Mouse (Mus musculus) E14TG2a.4 (cell line): ENCODE measurements around the gene Nosip.
A peak's percentile ranks its signal among the peaks of the same experiment; 100 is the strongest.

Experiments used
- CTCF ChIP-seq: conservative IDR thresholded peaks from 2 replicates; pipeline ENCODE4 v1.5.1; 2014; ENCODE audit warnings: low read length
- NANOG ChIP-seq: IDR thresholded peaks from 2 replicates; pipeline ENCODE4 v1.6.1; 2014; ENCODE audit warnings: borderline replicate concordance, low read length, mixed read lengths
- POU5F1 ChIP-seq: IDR thresholded peaks from 2 replicates; pipeline ENCODE4 v1.6.1; 2014; ENCODE audit warnings: low read length, borderline replicate concordance

DNA sequence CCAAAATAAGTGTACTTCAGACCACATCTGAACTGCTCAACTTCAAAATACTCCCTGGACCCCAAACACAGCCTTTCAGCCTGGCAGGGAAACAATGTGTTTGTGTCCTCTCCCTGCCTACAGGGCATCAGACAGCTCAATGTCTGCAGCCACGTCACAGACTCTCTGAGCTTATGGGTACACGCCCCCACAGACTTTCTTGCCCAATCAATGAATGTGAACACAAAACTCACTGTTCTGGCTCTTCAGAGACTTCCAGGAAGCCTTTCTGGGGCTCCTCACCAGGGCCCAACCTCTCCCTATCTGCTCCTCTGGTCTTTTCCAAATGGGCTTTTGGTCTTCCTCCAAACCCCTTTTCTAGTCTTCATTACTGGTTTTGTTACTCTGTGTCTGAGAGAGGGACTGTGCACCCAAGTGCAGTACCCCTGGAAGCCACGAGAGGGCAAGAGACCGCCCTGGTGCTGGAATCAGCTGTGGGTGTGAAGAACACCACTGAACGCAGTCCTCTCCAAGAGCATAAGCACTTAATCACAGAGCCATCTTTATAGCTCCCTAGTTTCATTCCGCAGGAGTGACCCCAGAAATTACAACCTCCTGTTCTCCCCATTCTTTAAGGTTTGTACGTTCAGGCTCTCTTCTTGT, 24.4 kb upstream of the Nosip start:
- TF ChIP-seq CTCF (peak; percentile 99), NANOG (no peak), POU5F1 (no peak)
